11 mouse cellular contexts compared by ENCODE assay signal in genomic region chr7:98437629-98438028, GRCm38 (mm10). TPM values are rescaled to one million over a fixed set of nuclear protein-coding genes. Genes with fewer than 3 reads are reported as not detected.
A peak's percentile ranks its signal among the peaks of the same experiment; 100 is the strongest.
DNase-seq lines count a peak whose midpoint lies in the region; ATAC-seq and TF ChIP-seq lines count a peak whose summit lies in the region.
"Had no signal": no experiment of that assay in that cellular context is flagged by ENCODE, and none has a peak within 500 bp of the region (broad histone marks: within the 10 kb centered on the region; RNA-seq: fewer than 3 reads in every experiment).

No protein-coding gene starts in this region.

- H3K9me3 ChIP-seq in neural tube, embryonic 11.5 days (ENCODE audit: control insufficient read depth, low read length) = no peaks in the 10 kb centered on the region
- H3K9me3 ChIP-seq: embryonic facial prominence, embryonic 12.5 days had no signal

- H3K27me3 ChIP-seq in neural tube, embryonic 11.5 days (ENCODE audit: control insufficient read depth, insufficient read depth, low read length) = no peaks in the 10 kb centered on the region
- H3K27me3 ChIP-seq: embryonic facial prominence, embryonic 12.5 days had no signal

- no peak overlapping the region for H3K9ac ChIP-seq in neural tube, embryonic 11.5 days (ENCODE audit: low read length)
- H3K9ac ChIP-seq: embryonic facial prominence, embryonic 12.5 days had no signal

- no peak overlapping the region for H3K4me2 ChIP-seq in neural tube, embryonic 11.5 days (ENCODE audit: low read depth)
- H3K4me2 ChIP-seq: embryonic facial prominence, embryonic 12.5 days had no signal

- no peak overlapping the region for H3K4me3 ChIP-seq in bone marrow macrophage, adult 2 months (ENCODE audit: insufficient read depth, low read length)
- no peak overlapping the region for H3K4me3 ChIP-seq in neural tube, embryonic 11.5 days (ENCODE audit: low read depth, low read length)
- H3K4me3 ChIP-seq: embryonic facial prominence, embryonic 12.5 days had no signal

- no peaks in the 10 kb centered on the region for H3K4me1 ChIP-seq in bone marrow macrophage, adult 2 months (ENCODE audit: control insufficient read depth, insufficient read depth, low read length)
- no peaks in the 10 kb centered on the region for H3K4me1 ChIP-seq in neural tube, embryonic 11.5 days (ENCODE audit: control insufficient read depth, insufficient read depth, low read length)
- H3K4me1 ChIP-seq: embryonic facial prominence, embryonic 12.5 days had no signal

- no peak for TF ChIP-seq POLR2A in bone marrow macrophage, adult 2 months (IDR thresholded peaks at IDR 0.05; ENCODE audit: borderline replicate concordance, low read depth, low read length)

- peak; percentile 58 for ATAC-seq in granulocyte monocyte progenitor cell, adult 5-6 weeks (replicated peaks; ENCODE audit: poor library complexity, severe bottlenecking)
- ATAC-seq in neural tube, embryonic 11.5 days (ENCODE audit: insufficient read depth, low FRiP score, low TSS enrichment) = no peak

- DNase-seq in gastrocnemius, postnatal 10 days = peak; percentile 48
- DNase-seq in gastrocnemius, postnatal 4 days (ENCODE audit: low spot score in 2 of 2) = no peak
- DNase-seq in ovary, postnatal 14 days (ENCODE audit: low spot score) = peak; percentile 21
- no peak for DNase-seq in ovary, postnatal 10 days (ENCODE audit: low spot score)
- peak; percentile 46 for DNase-seq in neural tube, embryonic 11.5 days (ENCODE audit: low spot score)
- no peak for DNase-seq in right cerebral cortex, postnatal 25 days

- WGBS in neural tube, embryonic 11.5 days = 32% methylated on average over 9 of the region's 9 CpGs

- no peaks in the 10 kb centered on the region for H3K36me3 ChIP-seq in neural tube, embryonic 11.5 days (ENCODE audit: control insufficient read depth, insufficient read depth, low read length)
- H3K36me3 ChIP-seq: embryonic facial prominence, embryonic 12.5 days had no signal

- H3K27ac ChIP-seq in bone marrow macrophage, adult 2 months (ENCODE audit: insufficient read depth, low read depth, low read length) = no peak overlapping the region
- H3K27ac ChIP-seq in neural tube, embryonic 11.5 days (ENCODE audit: low read depth, low read length) = no peak overlapping the region
- H3K27ac ChIP-seq: embryonic facial prominence, embryonic 12.5 days had no signal

- TF ChIP-seq CTCF in bone marrow macrophage, adult 2 months (IDR thresholded peaks at IDR 0.05; ENCODE audit: low read depth, low read length) = peak; percentile 40; the same call in 1 of the 2 replicates

RNA-seq across cellular contexts. Expression of gene Gucy2d, which starts 2.6 kb away (rescaled TPM):
- not detected for total RNA-seq in gastrocnemius, postnatal 10 days (2021)
- total RNA-seq in gastrocnemius, postnatal 4 days (2021) = under 1 TPM in 1 of 2 experiments, not detected in 1; 0.12 TPM
- not detected in 2 replicates for polyA plus RNA-seq in bone marrow macrophage, adult 2 months (2012; ENCODE audit: insufficient read depth, insufficient read length, missing spikeins)
- not detected in 2 replicates for total RNA-seq in granulocyte monocyte progenitor cell, adult 5-6 weeks (2014; fragmentation: Nextera tagmentation)
- total RNA-seq in granulocyte monocyte progenitor cell, adult 5-6 weeks (2017) = not detected in 2 replicates
- not detected in 2 replicates for polyA plus RNA-seq in neural tube, embryonic 11.5 days (2014; fragmentation: Nextera tagmentation; extraction: Ambion mirVana)
- total RNA-seq: layer of hippocampus, postnatal 25 days; neutrophil, adult 5-6 weeks had no signal

RNA-seq across cellular contexts. Expression of gene Lrrc32, which starts 51.5 kb away (rescaled TPM):
- total RNA-seq in gastrocnemius, postnatal 10 days (2021) = 1 to 10 TPM; 7.4 to 8.8 TPM
- total RNA-seq in gastrocnemius, postnatal 4 days (2021) = 10 to 100 TPM; 12.8 to 14.6 TPM
- 0.83 and 1.0 TPM in 2 replicates for polyA plus RNA-seq in bone marrow macrophage, adult 2 months (2012; ENCODE audit: insufficient read depth, insufficient read length, missing spikeins)
- not detected in 2 replicates for total RNA-seq in granulocyte monocyte progenitor cell, adult 5-6 weeks (2014; fragmentation: Nextera tagmentation)
- total RNA-seq in granulocyte monocyte progenitor cell, adult 5-6 weeks (2017) = not detected in 2 replicates
- 4.5 and 6.4 TPM in 2 replicates for polyA plus RNA-seq in neural tube, embryonic 11.5 days (2014; fragmentation: Nextera tagmentation; extraction: Ambion mirVana)

Comparison
In these comparisons a context has a peak if more than half of its experiments do, and no peak if none do; other contexts are left out.
1. DNase-seq: peak in gastrocnemius, postnatal 10 days (single experiment), ovary, postnatal 14 days (single experiment) and neural tube, embryonic 11.5 days (single experiment); none in gastrocnemius, postnatal 4 days (0 of 2), ovary, postnatal 10 days (single experiment) and right cerebral cortex, postnatal 25 days (single experiment).
2. RNA of gene Lrrc32, which starts 51.5 kb away (total RNA-seq): 12.8 to 14.6 TPM in gastrocnemius, postnatal 4 days and 7.4 to 8.8 TPM in gastrocnemius, postnatal 10 days; not detected in granulocyte monocyte progenitor cell, adult 5-6 weeks; every median in the first group is over 4 times any median in the second.